Mouse (Mus musculus): ENCODE results near the gene Lcn12.
A peak's percentile ranks its signal among the peaks of the same experiment; 100 is the strongest.

- 0 out of 2 replicates have a peak, but pooled peaks have one; percentile 21 for TF ChIP-seq CTCF (IDR thresholded peaks at IDR 0.05; ENCODE audit: borderline replicate concordance, insufficient read depth, low read length)
- TF ChIP-seq POLR2A (IDR thresholded peaks at IDR 0.05; ENCODE audit: low read depth, low read length): no peak
These were observed 10.7 kb downstream of the Lcn12 start for GRCm38 (mm10) chr2:25482969-25483368.

Data from embryonic fibroblast, embryonic 13.5 days (primary cell).